Mouse (Mus musculus) limb, embryonic 12.5 days (tissue): ENCODE measurements at regions not wholly inside any gene's neighbourhood (a gene's known extent, or its start where the extent isn't known, plus 50 kb on each side); places are given as distances from the start of the nearest gene placed in this dataset.

Experiments
- ATAC-seq: fragments of 200-750 bp; cut with Nextera tagmentation; 2 replicates; pipeline ENCODE4 v1.8.0; 2017; ENCODE audit warnings: low read depth, moderate TSS enrichment; ENCODE audit not compliant: insufficient number of reproducible peaks, insufficient read depth, low FRiP score, low TSS enrichment
- H3K27ac ChIP-seq: fragments of 300-500 bp; sonication (generic); 2 replicates; pipeline ENCODE4 v1.5.1; 2016; ENCODE audit warnings: mild to moderate bottlenecking, moderate library complexity
- H3K27me3 ChIP-seq: fragments of 300-500 bp; sonication (generic); 2 replicates; pipeline ENCODE4 v1.6.1; 2016; ENCODE audit warnings: mild to moderate bottlenecking, moderate library complexity
- H3K36me3 ChIP-seq: fragments of 300-500 bp; sonication (generic); 2 replicates; pipeline ENCODE4 v1.6.1; 2016; ENCODE audit warnings: mild to moderate bottlenecking, moderate library complexity
- H3K4me1 ChIP-seq: fragments of 300-500 bp; sonication (generic); replicated peaks from 2 replicates; pipeline ENCODE4 v1.6.1; 2016
- H3K4me2 ChIP-seq: fragments of 300-500 bp; sonication (generic); 2 replicates; pipeline ENCODE4 v1.6.1; 2016; ENCODE audit warnings: mild to moderate bottlenecking, moderate library complexity
- H3K4me3 ChIP-seq: fragments of 300-500 bp; sonication (generic); replicated peaks from 2 replicates; pipeline ENCODE4 v1.5.1; 2016; ENCODE audit warnings: mild to moderate bottlenecking
- H3K9ac ChIP-seq: fragments of 300-500 bp; sonication (generic); replicated peaks from 2 replicates; pipeline ENCODE4 v1.6.1; 2016; ENCODE audit warnings: mild to moderate bottlenecking, moderate library complexity
- H3K9me3 ChIP-seq: fragments of 300-500 bp; sonication (generic); 2 replicates; pipeline ENCODE4 v1.6.1; 2016; ENCODE audit warnings: mild to moderate bottlenecking, moderate library complexity
- WGBS: fragments of 180-500 bp; shearing (Covaris S2); methylation state at CpG from one replicate; pipeline ENCODE4 v1.1.7; 2016; 5-methylcytosine and 5-hydroxymethylcytosine counted together

GRCm38 (mm10) chr1:168058769-168059168 is 369.7 kb downstream of the Lmx1a start:
- H3K9ac ChIP-seq: no peak overlapping the region
- no peaks in the 10 kb centered on the region for H3K4me1 ChIP-seq
- no peaks in the 10 kb centered on the region for H3K27me3 ChIP-seq
- H3K4me2 ChIP-seq: no peak overlapping the region
- H3K36me3 ChIP-seq: no peaks in the 10 kb centered on the region
- 69% methylated on average over 4 of the region's 4 CpGs for WGBS
- H3K4me3 ChIP-seq: no peak overlapping the region
- no peak overlapping the region for H3K27ac ChIP-seq
- no peak for ATAC-seq
- H3K9me3 ChIP-seq: no peaks in the 10 kb centered on the region

DNA sequence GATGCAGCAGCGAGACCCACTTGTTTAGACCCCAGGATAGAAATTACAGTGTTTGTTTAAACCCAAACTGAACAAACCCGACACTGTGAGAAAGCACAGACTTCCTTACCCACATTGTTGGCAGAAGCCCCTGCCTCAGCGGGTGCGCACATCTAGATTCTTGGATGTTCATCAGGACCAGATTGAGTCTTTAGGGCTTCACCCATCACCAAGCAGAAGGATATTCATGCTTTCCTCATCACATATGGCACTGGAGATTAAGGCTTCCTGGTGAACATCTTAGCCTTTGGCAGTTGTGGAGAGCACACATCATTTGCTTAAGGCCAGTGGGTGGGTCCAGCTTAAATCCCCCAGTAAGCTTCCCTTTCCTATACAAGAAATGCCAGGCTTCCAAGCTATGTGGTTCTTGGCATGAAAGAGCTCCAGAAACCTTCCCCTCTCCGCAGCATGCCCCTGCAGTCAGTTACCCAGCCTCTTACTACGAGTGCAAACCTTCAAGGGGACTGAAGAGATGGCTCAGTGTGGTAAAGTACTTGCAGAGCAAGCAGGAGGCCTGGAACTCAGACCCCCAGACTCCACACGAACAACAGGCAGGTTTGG is 367.9 kb downstream of the Pbx1 start:
- no peak overlapping the region for H3K4me2 ChIP-seq
- ATAC-seq: no peak
- no peaks in the 10 kb centered on the region for H3K27me3 ChIP-seq
- WGBS: 80% methylated on average over 7 of the region's 7 CpGs
- H3K4me1 ChIP-seq: no peaks in the 10 kb centered on the region
- H3K36me3 ChIP-seq: no peaks in the 10 kb centered on the region
- no peak overlapping the region for H3K4me3 ChIP-seq
- no peak overlapping the region for H3K27ac ChIP-seq
- no peak overlapping the region for H3K9ac ChIP-seq
- H3K9me3 ChIP-seq: no peaks in the 10 kb centered on the region

- ATAC-seq: no peak
- no peaks in the 10 kb centered on the region for H3K9me3 ChIP-seq
- no peak overlapping the region for H3K4me2 ChIP-seq
- no peak overlapping the region for H3K4me3 ChIP-seq
- H3K4me1 ChIP-seq: no peaks in the 10 kb centered on the region
- H3K36me3 ChIP-seq: no peaks in the 10 kb centered on the region
- no peak overlapping the region for H3K27ac ChIP-seq
- 64% methylated on average over 6 of the region's 6 CpGs for WGBS
- H3K27me3 ChIP-seq: no peaks in the 10 kb centered on the region
- no peak overlapping the region for H3K9ac ChIP-seq
Observed at GRCm38 (mm10) chr1:168065598-168066041, 366.4 kb downstream of the Pbx1 start.

DNA sequence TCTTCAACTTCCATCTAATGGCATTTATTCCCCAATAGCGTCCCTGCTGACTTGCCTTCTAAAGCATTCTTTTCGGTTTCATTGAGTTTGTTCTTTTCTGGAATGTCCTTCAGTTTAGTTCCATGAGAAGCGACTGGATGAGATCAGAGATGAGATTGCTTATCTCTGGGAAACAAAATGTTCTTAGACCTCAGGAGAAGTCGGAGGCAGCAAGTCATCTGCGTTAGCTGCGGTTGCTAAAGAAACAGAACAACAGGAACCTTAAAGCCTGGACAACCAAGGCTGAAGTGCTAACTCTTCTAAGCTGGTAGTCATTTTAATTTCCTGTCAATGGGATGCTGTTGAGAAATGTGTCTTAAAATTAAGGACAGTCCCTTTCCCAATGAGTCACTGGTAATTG is 365.3 kb downstream of the Pbx1 start:
- H3K9me3 ChIP-seq: no peaks in the 10 kb centered on the region
- no peak overlapping the region for H3K9ac ChIP-seq
- no peak overlapping the region for H3K4me2 ChIP-seq
- no peak overlapping the region for H3K4me3 ChIP-seq
- H3K36me3 ChIP-seq: no peaks in the 10 kb centered on the region
- no peaks in the 10 kb centered on the region for H3K4me1 ChIP-seq
- ATAC-seq: no peak
- H3K27me3 ChIP-seq: no peaks in the 10 kb centered on the region
- WGBS: 75% methylated on average over 6 of the region's 6 CpGs
- H3K27ac ChIP-seq: no peak overlapping the region

DNA sequence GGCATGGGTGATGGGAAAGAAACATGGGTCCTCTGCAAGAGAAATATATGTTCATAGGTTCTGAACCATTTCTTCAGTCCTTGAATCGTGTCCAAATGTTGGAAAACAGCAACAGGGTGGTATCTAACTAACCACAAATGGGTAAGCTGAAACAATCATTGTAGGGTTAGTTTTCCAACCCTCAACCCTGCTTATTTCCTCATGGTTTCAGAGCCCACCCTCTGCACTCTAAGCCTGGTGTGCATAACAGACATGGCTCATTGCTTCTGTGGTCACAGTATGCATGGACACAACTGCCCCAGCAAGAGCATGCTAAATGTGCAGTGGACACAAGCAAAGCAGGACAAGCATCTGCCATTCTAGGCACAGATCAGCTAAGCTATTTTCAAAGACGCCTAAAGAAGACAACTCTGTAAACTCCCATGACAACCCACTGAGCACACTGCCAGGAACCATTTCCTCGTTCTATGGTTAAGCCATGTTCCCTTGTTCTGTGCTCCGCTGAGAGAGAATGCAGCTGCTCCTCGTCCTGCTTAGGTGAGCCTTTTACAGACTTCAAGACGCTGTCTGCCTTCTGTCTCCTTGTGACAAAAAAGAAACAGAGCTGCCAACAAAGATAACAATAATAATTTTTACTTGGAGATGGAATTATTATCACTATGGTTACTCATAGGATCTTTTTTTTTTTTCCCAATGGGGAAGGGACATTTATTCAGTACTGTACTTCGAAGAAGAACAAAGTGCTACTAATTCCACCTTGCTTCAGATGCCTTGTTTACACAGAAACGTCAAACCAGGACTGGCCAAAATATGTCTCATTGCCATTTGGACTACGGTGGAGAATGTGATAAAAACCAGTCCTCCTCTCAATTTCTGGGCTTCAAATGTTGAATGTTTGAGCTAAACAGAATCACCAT is 363.8 kb downstream of the Pbx1 start:
- no peaks in the 10 kb centered on the region for H3K4me1 ChIP-seq
- 77% methylated on average over 9 of the region's 9 CpGs for WGBS
- no peak overlapping the region for H3K4me2 ChIP-seq
- H3K9ac ChIP-seq: no peak overlapping the region
- no peaks in the 10 kb centered on the region for H3K9me3 ChIP-seq
- H3K27me3 ChIP-seq: no peaks in the 10 kb centered on the region
- H3K36me3 ChIP-seq: no peaks in the 10 kb centered on the region
- H3K4me3 ChIP-seq: no peak overlapping the region
- no peak for ATAC-seq
- no peak overlapping the region for H3K27ac ChIP-seq

GRCm38 (mm10) chr1:168068920-168069590 is 363.0 kb downstream of the Pbx1 start:
- Histone ChIP-seq H3K4me1 (no peaks in the 10 kb centered on the region), H3K36me3 (no peaks in the 10 kb centered on the region), H3K27me3 (no peaks in the 10 kb centered on the region), H3K4me3 (no peak overlapping the region), H3K9me3 (no peaks in the 10 kb centered on the region), H3K9ac (no peak overlapping the region), H3K27ac (no peak overlapping the region), H3K4me2 (no peak overlapping the region)
- ATAC-seq: no peak
- WGBS: 89% methylated on average over 1 of the region's 1 CpGs
